Mouse (Mus musculus): ENCODE results near the gene Litaf. TPM values are rescaled to one million over a fixed set of nuclear protein-coding genes. Genes with fewer than 3 reads are reported as not detected.
A peak's percentile ranks its signal among the peaks of the same experiment; 100 is the strongest.

Gene Litaf
- total and polyA plus RNA-seq, 2 experiments from 2014 or later: 20.5 to 22.4 TPM

- Histone ChIP-seq H3K9me3 (ENCODE audit: low read length) (no peaks in the 10 kb centered on the region), H3K27ac (ENCODE audit: low read depth, low read length) (no peak overlapping the region), H3K36me3 (ENCODE audit: insufficient read depth, low read length) (no peaks in the 10 kb centered on the region), H3K4me2 (ENCODE audit: low read depth, low read length, poor library complexity, severe bottlenecking) (no peak overlapping the region), H3K4me1 (ENCODE audit: insufficient read depth, low read length) (no peaks in the 10 kb centered on the region), H3K4me3 (ENCODE audit: low read depth, low read length) (no peak overlapping the region), H3K27me3 (ENCODE audit: insufficient read depth, low read length) (no peaks in the 10 kb centered on the region), H3K9ac (replicated peaks; ENCODE audit: low read length, poor library complexity, severe bottlenecking) (no peak overlapping the region)
- WGBS: 71% methylated on average over 2 of the region's 2 CpGs
- no peak for DNase-seq (ENCODE audit: low spot score)
- ATAC-seq (ENCODE audit: low FRiP score): no peak
- no peak for TF ChIP-seq CTCF (IDR thresholded peaks at IDR 0.05)
These were observed 15.7 kb downstream of the Litaf start for GRCm38 (mm10) chr16:11050226-11050625.

GRCm38 (mm10) chr16:11047130-11047529, 18.8 kb downstream of the Litaf start:
- DNase-seq (ENCODE audit: low spot score): no peak
- Histone ChIP-seq H3K9me3 (ENCODE audit: low read length) (no peaks in the 10 kb centered on the region), H3K36me3 (ENCODE audit: insufficient read depth, low read length) (no peaks in the 10 kb centered on the region), H3K4me2 (ENCODE audit: low read depth, low read length, poor library complexity, severe bottlenecking) (no peak overlapping the region), H3K27me3 (ENCODE audit: insufficient read depth, low read length) (no peaks in the 10 kb centered on the region), H3K27ac (ENCODE audit: low read depth, low read length) (no peak overlapping the region), H3K4me1 (ENCODE audit: insufficient read depth, low read length) (no peaks in the 10 kb centered on the region), H3K4me3 (ENCODE audit: low read depth, low read length) (no peak overlapping the region), H3K9ac (replicated peaks; ENCODE audit: low read length, poor library complexity, severe bottlenecking) (no peak overlapping the region)
- no peak for ATAC-seq (ENCODE audit: low FRiP score)
- TF ChIP-seq CTCF (IDR thresholded peaks at IDR 0.05): no peak
- WGBS: 87% methylated on average over 7 of the region's 7 CpGs

DNA sequence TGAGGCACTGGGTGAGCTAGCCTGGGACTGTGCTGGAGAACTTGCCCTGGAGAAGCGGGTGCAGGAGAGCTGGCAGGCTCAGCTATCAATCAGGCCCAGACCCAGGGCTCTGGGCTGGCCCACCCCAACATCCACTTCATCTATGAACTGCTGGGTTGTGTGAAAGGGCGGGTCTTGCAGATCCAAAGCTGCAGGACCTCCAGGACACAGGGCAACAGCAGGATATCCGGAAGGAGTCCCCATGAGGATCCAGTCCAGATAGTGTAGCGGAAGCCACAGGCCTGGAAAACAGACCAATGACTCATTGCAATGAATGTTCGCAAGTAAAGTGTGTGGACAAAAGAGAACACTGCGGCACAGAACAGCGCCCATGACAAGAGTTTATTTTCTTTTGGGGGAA, 19.5 kb downstream of the Litaf start:
- H3K27me3 ChIP-seq (ENCODE audit: insufficient read depth, low read length): no peaks in the 10 kb centered on the region
- 87% methylated on average over 7 of the region's 7 CpGs for WGBS
- no peaks in the 10 kb centered on the region for H3K36me3 ChIP-seq (ENCODE audit: insufficient read depth, low read length)
- H3K4me3 ChIP-seq (ENCODE audit: low read depth, low read length): no peak overlapping the region
- H3K4me2 ChIP-seq (ENCODE audit: low read depth, low read length, poor library complexity, severe bottlenecking): no peak overlapping the region
- no peaks in the 10 kb centered on the region for H3K9me3 ChIP-seq (ENCODE audit: low read length)
- no peaks in the 10 kb centered on the region for H3K4me1 ChIP-seq (ENCODE audit: insufficient read depth, low read length)
- H3K27ac ChIP-seq (ENCODE audit: low read depth, low read length): no peak overlapping the region
- ATAC-seq (ENCODE audit: low FRiP score) (no peak), DNase-seq (ENCODE audit: low spot score) (no peak)
- TF ChIP-seq CTCF (IDR thresholded peaks at IDR 0.05): no peak
- no peak overlapping the region for H3K9ac ChIP-seq (replicated peaks; ENCODE audit: low read length, poor library complexity, severe bottlenecking)

DNA sequence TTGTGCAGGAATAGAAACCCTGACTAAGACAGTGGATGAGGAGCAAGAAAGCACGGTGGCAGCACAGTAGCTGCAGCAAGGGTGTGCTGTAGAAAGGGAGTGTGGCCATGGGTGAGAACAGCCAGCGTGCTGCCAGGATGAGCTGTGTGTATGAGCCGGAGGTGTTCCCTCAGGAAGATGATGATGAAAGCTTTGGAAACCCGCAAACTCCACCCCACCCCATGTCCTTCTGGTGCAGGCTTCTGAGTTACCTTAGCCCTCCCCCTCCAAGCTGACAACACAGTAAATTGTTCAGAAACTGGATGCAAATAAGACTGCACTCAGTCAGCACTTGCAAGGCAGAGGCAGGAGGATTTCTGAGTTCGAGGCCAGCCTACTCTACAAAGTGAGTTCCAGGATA, 22.7 kb downstream of the Litaf start:
- ATAC-seq (ENCODE audit: low FRiP score) (no peak), DNase-seq (ENCODE audit: low spot score) (no peak)
- no peak overlapping the region for H3K27ac ChIP-seq (ENCODE audit: low read depth, low read length)
- no peaks in the 10 kb centered on the region for H3K36me3 ChIP-seq (ENCODE audit: insufficient read depth, low read length)
- no peaks in the 10 kb centered on the region for H3K4me1 ChIP-seq (ENCODE audit: insufficient read depth, low read length)
- no peak for TF ChIP-seq CTCF (IDR thresholded peaks at IDR 0.05)
- H3K27me3 ChIP-seq (ENCODE audit: insufficient read depth, low read length): no peaks in the 10 kb centered on the region
- H3K9me3 ChIP-seq (ENCODE audit: low read length): no peaks in the 10 kb centered on the region
- no peak overlapping the region for H3K9ac ChIP-seq (replicated peaks; ENCODE audit: low read length, poor library complexity, severe bottlenecking)
- H3K4me2 ChIP-seq (ENCODE audit: low read depth, low read length, poor library complexity, severe bottlenecking): no peak overlapping the region
- 85% methylated on average over 5 of the region's 5 CpGs for WGBS
- H3K4me3 ChIP-seq (ENCODE audit: low read depth, low read length): no peak overlapping the region

GRCm38 (mm10) chr16:11040603-11041002, 25.4 kb downstream of the Litaf start:
- Histone ChIP-seq H3K36me3 (ENCODE audit: insufficient read depth, low read length) (no peaks in the 10 kb centered on the region), H3K4me1 (ENCODE audit: insufficient read depth, low read length) (no peaks in the 10 kb centered on the region), H3K4me3 (ENCODE audit: low read depth, low read length) (no peak overlapping the region), H3K4me2 (ENCODE audit: low read depth, low read length, poor library complexity, severe bottlenecking) (no peak overlapping the region), H3K27me3 (ENCODE audit: insufficient read depth, low read length) (no peaks in the 10 kb centered on the region), H3K9ac (replicated peaks; ENCODE audit: low read length, poor library complexity, severe bottlenecking) (no peak overlapping the region), H3K9me3 (ENCODE audit: low read length) (no peaks in the 10 kb centered on the region), H3K27ac (ENCODE audit: low read depth, low read length) (no peak overlapping the region)
- ATAC-seq (ENCODE audit: low FRiP score) (no peak), DNase-seq (ENCODE audit: low spot score) (no peak)
- 74% methylated on average over 2 of the region's 2 CpGs for WGBS
- no peak for TF ChIP-seq CTCF (IDR thresholded peaks at IDR 0.05)

GRCm38 (mm10) chr16:11035790-11036431, 30.0 kb downstream of the Litaf start:
- WGBS: 25% methylated on average over 15 of the region's 15 CpGs
- DNase-seq (ENCODE audit: low spot score) (peak; percentile 72), ATAC-seq (ENCODE audit: low FRiP score) (peak; percentile 27; the same call in 1 of the 2 replicates)
- H3K9ac ChIP-seq (replicated peaks; ENCODE audit: low read length, poor library complexity, severe bottlenecking): no peak overlapping the region
- no peaks in the 10 kb centered on the region for H3K4me1 ChIP-seq (ENCODE audit: insufficient read depth, low read length)
- no peaks in the 10 kb centered on the region for H3K9me3 ChIP-seq (ENCODE audit: low read length)
- peak; percentile 79 for TF ChIP-seq CTCF (IDR thresholded peaks at IDR 0.05)
- no peak overlapping the region for H3K27ac ChIP-seq (ENCODE audit: low read depth, low read length)
- no peak overlapping the region for H3K4me2 ChIP-seq (ENCODE audit: low read depth, low read length, poor library complexity, severe bottlenecking)
- H3K27me3 ChIP-seq (ENCODE audit: insufficient read depth, low read length): no peaks in the 10 kb centered on the region
- H3K36me3 ChIP-seq (ENCODE audit: insufficient read depth, low read length): no peaks in the 10 kb centered on the region
- no peak overlapping the region for H3K4me3 ChIP-seq (ENCODE audit: low read depth, low read length)
